In the genomic region with DNA sequence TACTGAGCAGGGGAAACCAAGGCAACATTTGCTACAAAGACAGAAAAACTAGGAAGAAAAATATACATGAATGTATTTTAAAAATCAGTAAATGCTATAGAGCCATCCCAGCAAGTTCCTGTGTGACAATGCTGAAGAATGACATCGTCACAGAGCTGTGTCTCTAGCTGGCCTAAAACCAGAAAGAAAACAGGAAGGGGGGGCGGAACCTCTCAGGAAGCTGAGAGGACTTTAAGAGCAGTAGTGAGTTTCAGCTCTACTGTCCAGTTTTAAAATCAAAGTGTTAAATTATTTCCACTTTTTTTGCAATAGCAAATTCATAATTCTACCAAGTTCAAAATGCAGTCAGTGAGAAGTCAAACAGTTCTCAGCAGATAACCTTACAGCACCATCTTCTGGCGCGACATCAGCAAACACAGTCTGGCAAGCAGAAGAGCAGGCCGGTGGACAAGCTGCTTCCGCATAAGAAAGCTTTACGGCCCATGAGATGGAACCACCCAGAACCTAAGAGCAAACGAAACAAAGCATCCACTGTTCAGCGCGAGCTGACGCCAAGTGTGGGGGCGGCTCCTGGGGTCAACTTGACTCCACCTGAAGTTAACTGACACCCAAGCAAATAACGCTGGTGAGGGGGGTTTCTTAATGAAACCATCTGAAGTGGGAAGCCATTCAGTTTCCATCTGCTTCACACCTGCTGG, we compare ENCODE assay signal across 8 mouse cellular contexts. TPM values are rescaled to one million over a fixed set of nuclear protein-coding genes. Genes with fewer than 3 reads are reported as not detected.
A peak's percentile ranks its signal among the peaks of the same experiment; 100 is the strongest.
DNase-seq lines count a peak whose midpoint lies in the region; ATAC-seq lines count a peak whose summit lies in the region.

No protein-coding gene starts in this region.

- no peak overlapping the region for H3K9ac ChIP-seq in forebrain, embryonic 14.5 days (ENCODE audit: low read length)
- no peak overlapping the region for H3K9ac ChIP-seq in forebrain, embryonic 13.5 days

- ATAC-seq in forebrain, embryonic 14.5 days: no peak
- no peak for ATAC-seq in forebrain, embryonic 13.5 days

- 84% methylated on average over 13 of the region's 13 CpGs for WGBS in forebrain, embryonic 14.5 days
- WGBS in forebrain, embryonic 13.5 days: 81% methylated on average over 13 of the region's 13 CpGs

- no peak overlapping the region for H3K27ac ChIP-seq in forebrain, embryonic 14.5 days (ENCODE audit: low read depth, low read length)
- no peak overlapping the region for H3K27ac ChIP-seq in forebrain, embryonic 13.5 days

- H3K4me2 ChIP-seq in forebrain, embryonic 14.5 days (ENCODE audit: low read length): no peak overlapping the region
- no peak overlapping the region for H3K4me2 ChIP-seq in forebrain, embryonic 13.5 days

- no peaks in the 10 kb centered on the region for H3K27me3 ChIP-seq in forebrain, embryonic 14.5 days (replicated peaks; ENCODE audit: control insufficient read depth, insufficient read depth, low read length)
- H3K27me3 ChIP-seq in forebrain, embryonic 13.5 days: no peaks in the 10 kb centered on the region

- no peaks in the 10 kb centered on the region for H3K4me1 ChIP-seq in forebrain, embryonic 14.5 days (ENCODE audit: control insufficient read depth, insufficient read depth, low read length)
- peaks cover 3% of the 10 kb centered on the region; the same call in 1 of the 2 replicates for H3K4me1 ChIP-seq in forebrain, embryonic 13.5 days

- H3K9me3 ChIP-seq in forebrain, embryonic 14.5 days (replicated peaks; ENCODE audit: control insufficient read depth, low read length): no peaks in the 10 kb centered on the region
- no peaks in the 10 kb centered on the region for H3K9me3 ChIP-seq in forebrain, embryonic 13.5 days (replicated peaks)

- intact Hi-C loops in heart, postnatal 14 days (cut with DNase I): no loop called here

- H3K4me3 ChIP-seq in forebrain, embryonic 14.5 days (ENCODE audit: low read depth, low read length): no peak overlapping the region
- no peak overlapping the region for H3K4me3 ChIP-seq in forebrain, embryonic 13.5 days

- peak; percentile 10 for DNase-seq in forebrain, embryonic 14.5 days (ENCODE audit: low spot score)
- peak; percentile 44 for DNase-seq in right cerebral cortex, adult 18-20 months
- DNase-seq in right cerebral cortex, postnatal 25 days: no peak
- DNase-seq in heart, postnatal 14 days: peak; percentile 22 to 28
- peak; percentile 41 for DNase-seq in lung, postnatal 25 days (ENCODE audit: low spot score)
- DNase-seq in adrenal gland, postnatal 25 days: no peak
- no peak for DNase-seq in gastrocnemius, adult 18-20 months (ENCODE audit: low spot score)

- peaks cover 43% of the 10 kb centered on the region for H3K36me3 ChIP-seq in forebrain, embryonic 14.5 days (ENCODE audit: control insufficient read depth, insufficient read depth, low read length)
- H3K36me3 ChIP-seq in forebrain, embryonic 13.5 days (ENCODE audit: poor library complexity, severe bottlenecking): peaks cover 47% of the 10 kb centered on the region

RNA-seq across cellular contexts. Expression of a gene that starts 23.3 kb away (rescaled TPM):
- 7.8 and 9.7 TPM in 2 replicates for polyA plus RNA-seq in forebrain, embryonic 14.5 days (2014; fragmentation: Nextera tagmentation; extraction: Ambion mirVana)
- 12.7 and 13.1 TPM in 2 replicates for polyA plus RNA-seq in forebrain, embryonic 13.5 days (2015; fragmentation: Nextera tagmentation; extraction: Ambion mirVana)
- 10 to 100 TPM; 12.1 to 13.1 TPM for total RNA-seq in heart, postnatal 14 days (2021)
- total RNA-seq in adrenal gland, postnatal 25 days (2021): 35.6 and 37.9 TPM in 2 replicates
- 1 to 10 TPM; 5.9 to 7.2 TPM for total RNA-seq in gastrocnemius, adult 18-20 months (2021)

Comparison
In these comparisons a context has a peak if more than half of its experiments do, and no peak if none do; other contexts are left out.
1. DNase-seq: peak in forebrain, embryonic 14.5 days (single experiment), right cerebral cortex, adult 18-20 months (single experiment), heart, postnatal 14 days (2 of 2) and lung, postnatal 25 days (single experiment); none in right cerebral cortex, postnatal 25 days (single experiment), adrenal gland, postnatal 25 days (single experiment) and gastrocnemius, adult 18-20 months (single experiment).